Mouse (Mus musculus) liver, adult 2 months (tissue): ENCODE measurements at regions not wholly inside any gene's neighbourhood (a gene's known extent, or its start where the extent isn't known, plus 50 kb on each side); places are given as distances from the start of the nearest gene placed in this dataset.

Experiments used
- DNase-seq: peaks from one replicate; pipeline ENCODE4 v3.0.0-alpha.2; 2011; ENCODE audit warnings: low read depth, low spot score; ENCODE audit errors: extremely low read depth
- H3K27ac ChIP-seq: fragments of 200-500 bp; replicated peaks from 2 replicates; pipeline ENCODE4 v1.5.1; 2012; ENCODE audit warnings: low read depth, mild to moderate bottlenecking, control low read depth, inconsistent platforms, low read length; ENCODE audit not compliant: insufficient read depth
- H3K27me3 ChIP-seq: fragments of 200-500 bp; 2 replicates; pipeline ENCODE4 v1.6.1; 2012; ENCODE audit warnings: mild to moderate bottlenecking, moderate library complexity, low read length, inconsistent platforms; ENCODE audit not compliant: control insufficient read depth, insufficient read depth
- H3K36me3 ChIP-seq: fragments of 200-500 bp; 2 replicates; pipeline ENCODE4 v1.6.1; 2012; ENCODE audit warnings: low read length, inconsistent platforms; ENCODE audit not compliant: control insufficient read depth, insufficient read depth
- H3K4me1 ChIP-seq: fragments of 200-500 bp; 2 replicates; pipeline ENCODE4 v1.6.1; 2011; ENCODE audit warnings: low read length; ENCODE audit not compliant: control insufficient read depth, insufficient read depth
- H3K4me3 ChIP-seq: fragments of 200-500 bp; 2 replicates; pipeline ENCODE4 v1.5.1; 2011; ENCODE audit warnings: low read depth, mild to moderate bottlenecking, control low read depth, low read length, moderate library complexity; ENCODE audit not compliant: insufficient read depth
- H3K79me2 ChIP-seq: fragments of 200-500 bp; 2 replicates; pipeline ENCODE4 v1.6.1; 2012; ENCODE audit warnings: inconsistent platforms, mild to moderate bottlenecking, low read length, moderate library complexity; ENCODE audit not compliant: control insufficient read depth, insufficient read depth
- H3K9ac ChIP-seq: fragments of 200-500 bp; 2 replicates; pipeline ENCODE4 v1.6.1; 2012; ENCODE audit warnings: low read depth, mild to moderate bottlenecking, control low read depth, inconsistent platforms, low read length
- CTCF ChIP-seq: fragments of 200-500 bp; IDR thresholded peaks from 2 replicates; pipeline ENCODE4 v1.5.1; 2011; ENCODE audit warnings: low read depth, low read length, control low read depth
- POLR2A ChIP-seq: fragments of 200-500 bp; IDR thresholded peaks from 2 replicates; pipeline ENCODE4 v1.6.1; 2011; ENCODE audit warnings: low read length, control low read depth; ENCODE audit not compliant: insufficient read depth; ENCODE audit errors: extremely low read depth
- WGBS: fragments of 180-500 bp; shearing (Covaris S2); methylation state at CpG from one replicate; pipeline ENCODE4 v1.1.7; 2018; 5-methylcytosine and 5-hydroxymethylcytosine counted together

GRCm38 (mm10) chr8:86180793-86181192 lies 340.0 kb downstream of the Phkb start:
- Histone ChIP-seq H3K9ac (no peak overlapping the region), H3K4me3 (no peak overlapping the region), H3K27me3 (no peaks in the 10 kb centered on the region), H3K27ac (no peak overlapping the region), H3K36me3 (no peaks in the 10 kb centered on the region), H3K4me1 (no peaks in the 10 kb centered on the region), H3K79me2 (no peaks in the 10 kb centered on the region)
- WGBS: 80% methylated on average over 3 of the region's 3 CpGs
- DNase-seq: no peak
- no peak for TF ChIP-seq POLR2A
- no peak for TF ChIP-seq CTCF

DNA sequence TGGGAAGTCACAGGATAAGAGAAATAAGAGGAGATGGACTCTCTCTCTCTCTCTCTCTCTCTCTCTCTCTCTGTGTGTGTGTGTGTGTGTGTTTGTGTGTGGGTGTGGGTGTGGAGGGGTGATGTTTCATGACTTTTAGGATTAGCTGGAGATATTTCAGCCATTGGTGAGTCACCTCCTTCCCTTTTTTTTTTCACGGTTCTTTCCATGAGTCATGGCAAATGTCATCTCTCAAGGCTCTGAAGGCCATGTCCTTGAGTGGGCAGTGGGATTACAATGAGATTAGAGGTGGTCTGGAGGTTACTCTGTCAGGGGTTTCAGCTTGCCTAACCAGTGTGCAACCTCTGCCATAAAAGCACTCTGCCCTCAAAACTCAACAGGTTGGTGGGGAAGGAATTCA lies 329.3 kb downstream of the Phkb start:
- Histone ChIP-seq H3K27me3 (no peaks in the 10 kb centered on the region), H3K9ac (no peak overlapping the region), H3K4me1 (no peaks in the 10 kb centered on the region), H3K36me3 (no peaks in the 10 kb centered on the region), H3K27ac (no peak overlapping the region), H3K79me2 (no peaks in the 10 kb centered on the region), H3K4me3 (no peak overlapping the region)
- 63% methylated on average over 1 of the region's 1 CpGs for WGBS
- no peak for DNase-seq
- TF ChIP-seq POLR2A: no peak
- TF ChIP-seq CTCF: no peak

DNA sequence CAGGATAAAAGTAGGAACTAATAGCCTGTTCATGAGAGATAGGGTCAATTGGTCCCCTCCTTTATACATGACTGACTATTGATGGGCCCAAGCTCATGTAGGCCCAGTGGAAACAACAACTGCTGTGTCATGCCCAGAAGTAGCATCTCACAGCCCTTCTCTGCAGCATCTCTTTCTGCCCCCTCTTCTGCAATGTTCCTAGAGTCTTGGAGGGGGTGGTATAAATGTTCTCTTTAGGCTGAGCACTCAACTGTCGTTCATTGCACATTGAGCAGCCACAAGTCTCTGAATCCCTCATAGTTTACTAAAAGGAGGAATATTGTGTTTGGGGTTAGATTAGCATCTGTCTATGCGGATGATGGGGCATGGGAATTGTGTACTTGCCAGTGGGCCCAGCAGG lies 324.1 kb downstream of the Phkb start:
- Histone ChIP-seq H3K27ac (no peak overlapping the region), H3K4me1 (no peaks in the 10 kb centered on the region), H3K4me3 (no peak overlapping the region), H3K27me3 (no peaks in the 10 kb centered on the region), H3K79me2 (no peaks in the 10 kb centered on the region), H3K36me3 (no peaks in the 10 kb centered on the region), H3K9ac (no peak overlapping the region)
- no peak for TF ChIP-seq POLR2A
- no peak for TF ChIP-seq CTCF
- WGBS: 88% methylated on average over 2 of the region's 2 CpGs
- DNase-seq: no peak

GRCm38 (mm10) chr8:86159074-86159783 lies 318.5 kb downstream of the Phkb start:
- Histone ChIP-seq H3K36me3 (no peaks in the 10 kb centered on the region), H3K9ac (no peak overlapping the region), H3K27me3 (no peaks in the 10 kb centered on the region), H3K27ac (no peak overlapping the region), H3K4me3 (no peak overlapping the region), H3K79me2 (no peaks in the 10 kb centered on the region), H3K4me1 (peaks cover 1% of the 10 kb centered on the region; the same call in 1 of the 2 replicates)
- no peak for DNase-seq
- TF ChIP-seq CTCF (no peak), POLR2A (no peak)
- WGBS: 89% methylated on average over 6 of the region's 6 CpGs

GRCm38 (mm10) chr8:86147586-86147985 lies 306.8 kb downstream of the Phkb start:
- Histone ChIP-seq H3K9ac (no peak overlapping the region), H3K79me2 (no peaks in the 10 kb centered on the region), H3K27ac (no peak overlapping the region), H3K4me3 (no peak overlapping the region), H3K36me3 (no peaks in the 10 kb centered on the region), H3K27me3 (no peaks in the 10 kb centered on the region), H3K4me1 (no peaks in the 10 kb centered on the region)
- DNase-seq: no peak
- 62% methylated on average over 6 of the region's 6 CpGs for WGBS
- TF ChIP-seq POLR2A (no peak), CTCF (no peak)

DNA sequence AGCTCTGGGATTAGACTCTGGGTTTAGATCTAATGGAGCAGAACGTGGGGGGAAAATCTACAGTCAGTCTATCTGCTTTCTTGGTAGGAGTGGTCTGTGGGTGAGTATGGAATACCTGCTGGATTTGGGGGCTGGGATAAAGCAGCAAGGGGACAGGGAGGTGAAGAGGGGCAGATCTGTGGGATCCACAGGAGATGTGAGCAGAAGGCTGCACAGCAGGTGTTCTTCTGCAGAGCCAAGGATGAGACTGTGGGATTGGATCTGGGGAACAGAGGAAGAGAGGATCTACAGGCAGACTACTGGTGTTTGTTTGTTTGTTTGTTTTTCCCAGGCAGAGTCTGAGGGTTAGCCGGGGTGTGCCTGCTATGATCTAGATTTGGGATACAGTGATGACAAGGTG lies 284.5 kb downstream of the Phkb start:
- Histone ChIP-seq H3K27ac (no peak overlapping the region), H3K79me2 (no peaks in the 10 kb centered on the region), H3K36me3 (no peaks in the 10 kb centered on the region), H3K4me3 (no peak overlapping the region), H3K4me1 (no peaks in the 10 kb centered on the region), H3K27me3 (no peaks in the 10 kb centered on the region), H3K9ac (no peak overlapping the region)
- no peak for DNase-seq
- 56% methylated on average over 2 of the region's 2 CpGs for WGBS
- TF ChIP-seq POLR2A (no peak), CTCF (no peak)
